Comparison of ENCODE assay signal across 18 mouse cellular contexts in genomic region chr1:138246438-138247164, GRCm38 (mm10). TPM values are rescaled to one million over a fixed set of nuclear protein-coding genes. Genes with fewer than 3 reads are reported as not detected.
DNase-seq lines count a peak whose midpoint lies in the region; ATAC-seq lines count a peak whose summit lies in the region.
"Had no signal": no experiment of that assay in that cellular context is flagged by ENCODE, and none has a peak within 500 bp of the region (broad histone marks: within the 10 kb centered on the region; RNA-seq: fewer than 3 reads in every experiment).

No protein-coding gene starts in this region.

- no peak overlapping the region for H3K4me3 ChIP-seq in embryonic facial prominence, embryonic 11.5 days (ENCODE audit: low read depth, low read length)
- no peak overlapping the region for H3K4me3 ChIP-seq in embryonic facial prominence, embryonic 10.5 days
- H3K4me3 ChIP-seq in midbrain, embryonic 13.5 days (replicated peaks) = no peak overlapping the region
- H3K4me3 ChIP-seq in midbrain, embryonic 16.5 days (ENCODE audit: low read depth, low read length) = no peak overlapping the region
- H3K4me3 ChIP-seq in limb, embryonic 10.5 days = no peak overlapping the region
- H3K4me3 ChIP-seq: heart, embryonic 13.5 days; lung, embryonic 15.5 days; megakaryocyte, embryonic 14.5 days had no signal

- H3K27ac ChIP-seq in embryonic facial prominence, embryonic 11.5 days (replicated peaks; ENCODE audit: low read depth, low read length) = no peak overlapping the region
- H3K27ac ChIP-seq in embryonic facial prominence, embryonic 10.5 days (replicated peaks) = no peak overlapping the region
- peak overlapping the region; percentile 39; the same call in 1 of the 2 replicates for H3K27ac ChIP-seq in midbrain, embryonic 13.5 days
- no peak overlapping the region for H3K27ac ChIP-seq in midbrain, embryonic 16.5 days (ENCODE audit: low read length)
- H3K27ac ChIP-seq in limb, embryonic 10.5 days = 0 out of 2 replicates have a peak overlapping the region, but pooled peaks have one; percentile 20
- H3K27ac ChIP-seq: heart, embryonic 13.5 days; lung, embryonic 15.5 days had no signal

- no peak for DNase-seq in embryonic facial prominence, embryonic 11.5 days (ENCODE audit: low spot score)
- DNase-seq in embryonic facial prominence, embryonic 10.5 days (ENCODE audit: low spot score) = no peak
- no peak for DNase-seq in limb, embryonic 10.5 days (ENCODE audit: low spot score)
- no peak for DNase-seq in lung, postnatal 25 days (ENCODE audit: low spot score)
- DNase-seq: adrenal gland, postnatal 25 days; kidney, postnatal 14 days; liver; spleen, adult 18-20 months; thymus, adult 2 months had no signal

- H3K36me3 ChIP-seq in embryonic facial prominence, embryonic 11.5 days (replicated peaks; ENCODE audit: control insufficient read depth, insufficient read depth, low read depth, low read length) = no peaks in the 10 kb centered on the region
- H3K36me3 ChIP-seq in embryonic facial prominence, embryonic 10.5 days (replicated peaks) = no peaks in the 10 kb centered on the region
- no peaks in the 10 kb centered on the region for H3K36me3 ChIP-seq in midbrain, embryonic 13.5 days
- no peaks in the 10 kb centered on the region for H3K36me3 ChIP-seq in midbrain, embryonic 16.5 days (ENCODE audit: control insufficient read depth, insufficient read depth, low read length)
- H3K36me3 ChIP-seq in limb, embryonic 10.5 days = no peaks in the 10 kb centered on the region
- H3K36me3 ChIP-seq: heart, embryonic 13.5 days; lung, embryonic 15.5 days had no signal

- no peaks in the 10 kb centered on the region for H3K4me1 ChIP-seq in embryonic facial prominence, embryonic 11.5 days (ENCODE audit: control insufficient read depth, insufficient read depth, low read length)
- peaks cover 23% of the 10 kb centered on the region for H3K4me1 ChIP-seq in embryonic facial prominence, embryonic 10.5 days
- H3K4me1 ChIP-seq in midbrain, embryonic 13.5 days (replicated peaks) = 0 out of 2 replicates have a peak, but pooled peaks cover 4% of the 10 kb centered on the region
- 0 out of 2 replicates have a peak, but pooled peaks cover 3% of the 10 kb centered on the region for H3K4me1 ChIP-seq in midbrain, embryonic 16.5 days (ENCODE audit: control insufficient read depth, insufficient read depth, low read length)
- peaks cover 37% of the 10 kb centered on the region for H3K4me1 ChIP-seq in limb, embryonic 10.5 days
- H3K4me1 ChIP-seq: megakaryocyte, embryonic 14.5 days had no signal

- no peaks in the 10 kb centered on the region for H3K9me3 ChIP-seq in embryonic facial prominence, embryonic 11.5 days (replicated peaks; ENCODE audit: control insufficient read depth, low read length)
- no peaks in the 10 kb centered on the region for H3K9me3 ChIP-seq in embryonic facial prominence, embryonic 10.5 days
- no peaks in the 10 kb centered on the region for H3K9me3 ChIP-seq in midbrain, embryonic 13.5 days
- no peaks in the 10 kb centered on the region for H3K9me3 ChIP-seq in midbrain, embryonic 16.5 days (replicated peaks; ENCODE audit: control insufficient read depth, low read length, poor library complexity, severe bottlenecking)
- no peaks in the 10 kb centered on the region for H3K9me3 ChIP-seq in limb, embryonic 10.5 days (replicated peaks)
- H3K9me3 ChIP-seq: lung, embryonic 15.5 days had no signal

- no peaks in the 10 kb centered on the region for H3K27me3 ChIP-seq in embryonic facial prominence, embryonic 11.5 days (ENCODE audit: control insufficient read depth, insufficient read depth, low read length)
- H3K27me3 ChIP-seq in embryonic facial prominence, embryonic 10.5 days (replicated peaks; ENCODE audit: low read depth, poor library complexity, severe bottlenecking) = no peaks in the 10 kb centered on the region
- H3K27me3 ChIP-seq in midbrain, embryonic 13.5 days = no peaks in the 10 kb centered on the region
- H3K27me3 ChIP-seq in midbrain, embryonic 16.5 days (ENCODE audit: control insufficient read depth, insufficient read depth, low read depth, low read length) = no peaks in the 10 kb centered on the region
- no peaks in the 10 kb centered on the region for H3K27me3 ChIP-seq in limb, embryonic 10.5 days (ENCODE audit: low read depth, poor library complexity, severe bottlenecking)
- H3K27me3 ChIP-seq: heart, embryonic 13.5 days; lung, embryonic 15.5 days; megakaryocyte, embryonic 14.5 days had no signal

- peak; percentile 83 for ATAC-seq in embryonic facial prominence, embryonic 11.5 days (replicated peaks; ENCODE audit: insufficient number of reproducible peaks, low FRiP score, low TSS enrichment, low read depth)
- ATAC-seq in midbrain, embryonic 13.5 days = peak; percentile 93
- ATAC-seq in midbrain, embryonic 16.5 days = no peak
- peak; percentile 51; the same call in 1 of the 2 replicates for ATAC-seq in neutrophil, adult 5-6 weeks (ENCODE audit: extremely low read depth, insufficient number of reproducible peaks, low FRiP score, poor library complexity, severe bottlenecking)
- ATAC-seq in erythroblast, adult 5-6 weeks (replicated peaks; ENCODE audit: low FRiP score, poor library complexity, severe bottlenecking) = no peak

- H3K4me2 ChIP-seq in embryonic facial prominence, embryonic 11.5 days (ENCODE audit: low read depth, low read length) = no peak overlapping the region
- no peak overlapping the region for H3K4me2 ChIP-seq in midbrain, embryonic 13.5 days (replicated peaks)
- no peak overlapping the region for H3K4me2 ChIP-seq in midbrain, embryonic 16.5 days (ENCODE audit: low read length)
- H3K4me2 ChIP-seq: heart, embryonic 13.5 days; lung, embryonic 15.5 days had no signal

- 63% methylated on average over 7 of the region's 7 CpGs for WGBS in embryonic facial prominence, embryonic 11.5 days
- 80% methylated on average over 7 of the region's 7 CpGs for WGBS in embryonic facial prominence, embryonic 10.5 days
- 67% methylated on average over 7 of the region's 7 CpGs for WGBS in midbrain, embryonic 13.5 days
- WGBS in midbrain, embryonic 16.5 days = 71% methylated on average over 7 of the region's 7 CpGs
- WGBS in limb, embryonic 10.5 days = 91% methylated on average over 7 of the region's 7 CpGs

- H3K9ac ChIP-seq in embryonic facial prominence, embryonic 11.5 days (replicated peaks; ENCODE audit: low read length) = no peak overlapping the region
- no peak overlapping the region for H3K9ac ChIP-seq in midbrain, embryonic 13.5 days (replicated peaks)
- H3K9ac ChIP-seq in midbrain, embryonic 16.5 days (ENCODE audit: low read depth, low read length) = no peak overlapping the region
- H3K9ac ChIP-seq: heart, embryonic 13.5 days; lung, embryonic 15.5 days had no signal

RNA-seq across cellular contexts. Expression of gene Atp6v1g3, which starts 26.9 kb away (rescaled TPM):
- polyA plus RNA-seq in embryonic facial prominence, embryonic 11.5 days (2014; fragmentation: Nextera tagmentation; extraction: Ambion mirVana) = 0.11 TPM in 1 of 2 replicates, not detected in the other
- polyA plus RNA-seq in embryonic facial prominence, embryonic 10.5 days (2016; fragmentation: Nextera tagmentation; extraction: Ambion mirVana) = not detected in 2 replicates
- not detected in 2 replicates for polyA plus RNA-seq in midbrain, embryonic 13.5 days (2015; fragmentation: Nextera tagmentation; extraction: Ambion mirVana)
- polyA plus RNA-seq in midbrain, embryonic 16.5 days (2015; fragmentation: Nextera tagmentation; extraction: Ambion mirVana) = not detected in 2 replicates
- polyA plus RNA-seq in limb, embryonic 10.5 days (2016; fragmentation: Nextera tagmentation; extraction: Ambion mirVana) = 0.20 and 2.2 TPM in 2 replicates
- total RNA-seq in neutrophil, adult 5-6 weeks (2017) = not detected in 2 replicates
- total RNA-seq in erythroblast, adult 5-6 weeks (2015; ENCODE audit: low replicate concordance) = not detected in 2 replicates
- not detected in 2 replicates for total RNA-seq in erythroblast, adult 5-6 weeks (2017; ENCODE audit: low replicate concordance)
- total RNA-seq: adrenal gland, postnatal 25 days; gastrocnemius, adult 8-10 months; layer of hippocampus, postnatal 25 days had no signal
- polyA plus RNA-seq: heart, embryonic 13.5 days; lung, embryonic 15.5 days had no signal

Comparison
In these comparisons a context has a peak if more than half of its experiments do, and no peak if none do; other contexts are left out.
1. ATAC-seq: peak in embryonic facial prominence, embryonic 11.5 days (single experiment), midbrain, embryonic 13.5 days (single experiment) and neutrophil, adult 5-6 weeks (single experiment); none in midbrain, embryonic 16.5 days (single experiment) and erythroblast, adult 5-6 weeks (single experiment).
2. H3K27ac ChIP-seq: peak in midbrain, embryonic 13.5 days (single experiment) and limb, embryonic 10.5 days (single experiment); none in embryonic facial prominence, embryonic 11.5 days (single experiment), embryonic facial prominence, embryonic 10.5 days (single experiment) and midbrain, embryonic 16.5 days (single experiment).